Mouse (Mus musculus): Measurements from ENCODE around the gene Atp2c2. TPM values are rescaled to one million over a fixed set of nuclear protein-coding genes. Genes with fewer than 3 reads are reported as not detected.
A peak's percentile ranks its signal among the peaks of the same experiment; 100 is the strongest.

Gene Atp2c2
- total and polyA plus RNA-seq, 3 experiments: 0.27 to 0.58 TPM; not detected in 1

- no peaks in the 10 kb centered on the region for H3K9me3 ChIP-seq (replicated peaks; ENCODE audit: insufficient read depth, low read length)
- peak; percentile 40 for DNase-seq (ENCODE audit: low read depth, low spot score)
- H3K79me2 ChIP-seq (ENCODE audit: control insufficient read depth, insufficient read depth, low read length, poor library complexity): no peaks in the 10 kb centered on the region
- no peak overlapping the region for H3K9ac ChIP-seq (ENCODE audit: control insufficient read depth, low read depth, low read length, poor library complexity, severe bottlenecking)
- no peak overlapping the region for H3K4me3 ChIP-seq (ENCODE audit: control insufficient read depth in 1 of 2, insufficient read depth in 1 of 2, low read depth in 2 of 2, low read length in 2 of 2)
- H3K27ac ChIP-seq (ENCODE audit: control insufficient read depth, low read depth, low read length): no peak overlapping the region
- no peaks in the 10 kb centered on the region for H3K4me1 ChIP-seq (ENCODE audit: control insufficient read depth in 1 of 2, insufficient read depth in 2 of 2, low read length in 2 of 2)
- no peak for TF ChIP-seq NELFE (IDR thresholded peaks at IDR 0.05; ENCODE audit: low read depth, low read length)
- no peak for TF ChIP-seq ETS1 (IDR thresholded peaks at IDR 0.05; ENCODE audit: low read depth, low read length)
- TF ChIP-seq SIN3A (IDR thresholded peaks at IDR 0.05; ENCODE audit: low read length): no peak
- peak; percentile 39 for TF ChIP-seq SMC3 (IDR thresholded peaks at IDR 0.05; ENCODE audit: low read depth, low read length)
- no peak for TF ChIP-seq BHLHE40 (IDR thresholded peaks at IDR 0.05; ENCODE audit: borderline replicate concordance, low read depth, low read length)
- TF ChIP-seq GABPA (IDR thresholded peaks at IDR 0.05; ENCODE audit: low read depth, low read length): no peak
- peak; percentile 23 for TF ChIP-seq RAD21 (IDR thresholded peaks at IDR 0.05; ENCODE audit: low read depth, low read length)
- TF ChIP-seq CTCF (IDR thresholded peaks at IDR 0.05 in 2 of 3, conservative IDR thresholded peaks at IDR 0.05 in 1 of 3; ENCODE audit: control insufficient read depth in 1 of 3, insufficient read depth in 1 of 3, low read depth in 2 of 3, low read length in 3 of 3, poor library complexity in 1 of 3, severe bottlenecking in 1 of 3): peak; percentile 46 to 50 (median 50)
- 0 out of 2 replicates have a peak, but pooled peaks have one; percentile 6 for TF ChIP-seq USF1 (IDR thresholded peaks at IDR 0.05; ENCODE audit: low read depth, low read length)
- no peak for TF ChIP-seq ZC3H11A (IDR thresholded peaks at IDR 0.05; ENCODE audit: low read depth, low read length)
- no peak for TF ChIP-seq RCOR1 (IDR thresholded peaks at IDR 0.05; ENCODE audit: low read depth, low read length)
- H3K36me3 ChIP-seq (ENCODE audit: control insufficient read depth in 1 of 2, insufficient read depth in 2 of 2, low read length in 2 of 2): no peaks in the 10 kb centered on the region
- H3K27me3 ChIP-seq (ENCODE audit: control insufficient read depth in 1 of 2, insufficient read depth in 2 of 2, low read length in 2 of 2): no peaks in the 10 kb centered on the region
Measured at GRCm38 (mm10) chr8:119656709-119657464, 42.9 kb upstream of the Atp2c2 start.

DNA sequence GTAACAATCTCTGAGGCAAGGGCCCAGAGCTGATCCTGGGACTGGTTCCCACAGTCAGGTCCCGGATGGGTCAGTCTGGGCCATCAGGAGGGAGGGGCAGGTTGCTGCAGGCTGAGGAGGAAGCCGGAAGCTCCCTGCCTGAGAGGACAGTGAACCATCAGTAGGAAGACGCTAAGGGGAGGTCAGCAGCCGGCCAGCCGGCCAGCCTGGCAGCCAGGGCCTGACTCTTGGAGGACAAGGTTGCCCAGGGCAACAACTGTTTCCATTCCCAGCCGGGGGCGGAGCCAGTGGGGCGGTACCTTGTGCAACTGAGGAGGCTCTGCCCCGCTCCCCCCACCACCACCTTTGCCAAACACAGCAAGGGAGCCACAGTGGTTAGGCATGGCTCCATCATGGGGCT, 38.7 kb upstream of the Atp2c2 start:
- TF ChIP-seq TBP (IDR thresholded peaks at IDR 0.05; ENCODE audit: low read depth, low read length) (no peak), SMC3 (IDR thresholded peaks at IDR 0.05; ENCODE audit: low read depth, low read length) (no peak), HCFC1 (IDR thresholded peaks at IDR 0.05; ENCODE audit: low read depth, low read length) (no peak), TAL1 (IDR thresholded peaks at IDR 0.05; ENCODE audit: low read length) (no peak), GABPA (IDR thresholded peaks at IDR 0.05; ENCODE audit: low read depth, low read length) (no peak), JUND (IDR thresholded peaks at IDR 0.05; ENCODE audit: low read depth, low read length) (no peak), POLR2AphosphoS5 (IDR thresholded peaks at IDR 0.05; ENCODE audit: borderline replicate concordance, low read depth, low read length) (no peak), KAT2A (conservative IDR thresholded peaks at IDR 0.05; ENCODE audit: low read depth, low read length) (no peak), ELF1 (IDR thresholded peaks at IDR 0.05; ENCODE audit: low read depth, low read length) (no peak), EP300 (IDR thresholded peaks at IDR 0.05; ENCODE audit: low read depth in 1 of 2, low read length in 2 of 2) (no peak), NELFE (IDR thresholded peaks at IDR 0.05; ENCODE audit: low read depth, low read length) (no peak), MYB (IDR thresholded peaks at IDR 0.05; ENCODE audit: low read depth, low read length) (no peak), CHD2 (IDR thresholded peaks at IDR 0.05; ENCODE audit: low read length) (no peak), E2F4 (IDR thresholded peaks at IDR 0.05; ENCODE audit: borderline replicate concordance, low read depth, low read length) (no peak)
- no peaks in the 10 kb centered on the region for H3K36me3 ChIP-seq (ENCODE audit: control insufficient read depth in 1 of 2, insufficient read depth in 2 of 2, low read length in 2 of 2)
- H3K79me2 ChIP-seq (ENCODE audit: control insufficient read depth, insufficient read depth, low read length, poor library complexity): no peaks in the 10 kb centered on the region
- no peak for DNase-seq (ENCODE audit: low read depth, low spot score)
- H3K9ac ChIP-seq (ENCODE audit: control insufficient read depth, low read depth, low read length, poor library complexity, severe bottlenecking): no peak overlapping the region
- H3K27me3 ChIP-seq (ENCODE audit: control insufficient read depth in 1 of 2, insufficient read depth in 2 of 2, low read length in 2 of 2): peaks cover 3 to 10% of the 10 kb centered on the region in 2 experiments; a peak in 2 of 4 replicates
- no peaks in the 10 kb centered on the region for H3K4me1 ChIP-seq (ENCODE audit: control insufficient read depth in 1 of 2, insufficient read depth in 2 of 2, low read length in 2 of 2)
- H3K9me3 ChIP-seq (replicated peaks; ENCODE audit: insufficient read depth, low read length): no peaks in the 10 kb centered on the region
- no peak overlapping the region for H3K27ac ChIP-seq (ENCODE audit: control insufficient read depth, low read depth, low read length)
- no peak overlapping the region for H3K4me3 ChIP-seq (ENCODE audit: control insufficient read depth in 1 of 2, insufficient read depth in 1 of 2, low read depth in 2 of 2, low read length in 2 of 2)
